Mouse (Mus musculus) heart, adult 2 months (tissue): ENCODE measurements at regions not wholly inside any gene's neighbourhood (a gene's known extent, or its start where the extent isn't known, plus 50 kb on each side); places are given as distances from the start of the nearest gene placed in this dataset.
"Not testable (repeated sequence)": the region's sequence is repeated elsewhere in the genome, so short reads cannot be mapped to it uniquely, and the experiment has no call there.

Experiments
- CTCF ChIP-seq: fragments of 200-600 bp; IDR thresholded peaks from 2 replicates; pipeline ENCODE4 v1.8.1; 2022; ENCODE audit warnings: antibody characterized with exemption, mild to moderate bottlenecking, moderate library complexity
- EP300 ChIP-seq: fragments of 200-500 bp; IDR thresholded peaks from 2 replicates; pipeline ENCODE4 v1.6.1; 2011; ENCODE audit warnings: low read depth, low read length, control low read depth; ENCODE audit not compliant: insufficient read depth
- POLR2A ChIP-seq: fragments of 200-500 bp; IDR thresholded peaks from 2 replicates; pipeline ENCODE4 v1.6.1; 2011; ENCODE audit warnings: mild to moderate bottlenecking, low read depth, low read length, control low read depth; ENCODE audit not compliant: insufficient read depth

- not testable (repeated sequence) for TF ChIP-seq CTCF, POLR2A, EP300
Observed at GRCm38 (mm10) chr12:115757526-115757925, 290.0 kb upstream of the Zfp386 start.
